Mouse (Mus musculus): ENCODE data around the gene Hps3. TPM values are rescaled to one million over a fixed set of nuclear protein-coding genes. Genes with fewer than 3 reads are reported as not detected.
"Not testable (repeated sequence)": the region's sequence is repeated elsewhere in the genome, so short reads cannot be mapped to it uniquely, and the experiment has no call there.

Gene Hps3
- not detected in 2 replicates for polyA plus RNA-seq (2012; ENCODE audit: insufficient read depth, insufficient read length, low replicate concordance, missing spikeins)

DNA sequence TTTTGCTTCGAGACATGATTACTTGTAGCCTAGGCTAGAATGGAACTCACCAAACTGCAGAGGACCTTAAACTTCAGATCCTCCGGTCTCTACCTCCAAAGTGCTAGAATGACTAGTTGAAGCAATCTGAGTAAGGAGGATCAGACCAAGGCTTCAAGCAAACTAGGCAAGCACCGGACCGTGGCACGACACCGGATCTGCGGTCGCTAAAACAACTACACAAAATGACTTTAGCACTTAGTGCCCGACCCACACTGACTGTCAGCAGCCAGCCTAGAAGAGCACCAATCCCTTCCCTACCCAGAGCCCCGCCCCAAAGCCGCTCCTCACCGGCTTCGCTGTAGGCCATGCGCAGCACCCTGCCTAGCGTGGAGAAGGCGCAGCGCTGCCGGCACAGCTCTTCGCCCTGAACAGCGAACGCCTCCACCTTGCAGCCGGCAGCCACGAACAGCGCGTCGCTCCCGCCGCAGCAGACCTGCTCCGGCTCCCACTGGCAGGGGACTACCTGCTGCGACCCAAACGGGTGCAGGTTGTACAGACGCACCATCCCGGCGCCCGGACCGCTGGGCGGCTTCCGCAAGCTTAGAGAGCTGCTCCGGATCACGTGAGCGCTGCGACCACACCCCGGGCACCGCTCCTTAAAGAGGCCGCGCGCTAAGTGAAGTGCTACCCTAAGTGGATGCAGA, at the start of gene Hps3:
TSS of gene Hps3 (minus strand) at position 597 of the 686 bp plus-strand sequence.
- TF ChIP-seq CTCF (IDR thresholded peaks at IDR 0.05; ENCODE audit: insufficient read depth, low read depth, low read length) (no peak), POLR2A (IDR thresholded peaks at IDR 0.05; ENCODE audit: insufficient read depth, low read depth, low read length) (peak; percentile 81)
- H3K4me3 ChIP-seq (ENCODE audit: insufficient read depth, low read depth, low read length) = peak within 1 kb of the TSS; percentile 68
- 0 out of 2 replicates have a peak within 1 kb of the TSS, but pooled peaks have one; percentile 3 for H3K27ac ChIP-seq (ENCODE audit: insufficient read depth, low read depth, low read length)
- no peaks in the 10 kb centered on the region for H3K4me1 ChIP-seq (ENCODE audit: control insufficient read depth, insufficient read depth, low read length)
- under 1% methylated on average over 46 of the region's 47 CpGs for WGBS

DNA sequence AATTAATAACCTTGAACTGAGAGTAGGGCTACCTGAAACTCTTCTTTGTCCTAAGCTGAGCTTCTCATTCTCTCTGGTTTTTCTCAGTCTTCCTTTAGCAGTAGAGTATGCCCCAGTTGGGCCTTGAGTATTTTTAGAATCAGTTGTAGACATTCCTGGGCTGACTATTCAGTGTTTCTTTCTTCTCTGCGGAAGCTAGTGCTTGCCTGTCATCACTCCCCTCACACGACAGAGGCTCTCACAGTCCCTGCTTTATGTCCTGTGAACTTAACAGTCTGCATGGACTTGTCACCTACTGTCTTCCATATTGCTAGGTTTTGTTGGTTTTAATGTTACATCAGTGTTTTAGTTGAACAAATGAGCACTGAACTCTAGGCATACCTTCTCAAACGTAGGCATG, 47.0 kb upstream of the Hps3 start:
- H3K27ac ChIP-seq (ENCODE audit: insufficient read depth, low read depth, low read length) = no peak overlapping the region
- no peak overlapping the region for H3K4me3 ChIP-seq (ENCODE audit: insufficient read depth, low read depth, low read length)
- H3K4me1 ChIP-seq (ENCODE audit: control insufficient read depth, insufficient read depth, low read length) = no peaks in the 10 kb centered on the region
- 76% methylated on average over 3 of the region's 3 CpGs for WGBS
- TF ChIP-seq CTCF (IDR thresholded peaks at IDR 0.05; ENCODE audit: insufficient read depth, low read depth, low read length) = no peak
- TF ChIP-seq POLR2A (IDR thresholded peaks at IDR 0.05; ENCODE audit: insufficient read depth, low read depth, low read length) = no peak

DNA sequence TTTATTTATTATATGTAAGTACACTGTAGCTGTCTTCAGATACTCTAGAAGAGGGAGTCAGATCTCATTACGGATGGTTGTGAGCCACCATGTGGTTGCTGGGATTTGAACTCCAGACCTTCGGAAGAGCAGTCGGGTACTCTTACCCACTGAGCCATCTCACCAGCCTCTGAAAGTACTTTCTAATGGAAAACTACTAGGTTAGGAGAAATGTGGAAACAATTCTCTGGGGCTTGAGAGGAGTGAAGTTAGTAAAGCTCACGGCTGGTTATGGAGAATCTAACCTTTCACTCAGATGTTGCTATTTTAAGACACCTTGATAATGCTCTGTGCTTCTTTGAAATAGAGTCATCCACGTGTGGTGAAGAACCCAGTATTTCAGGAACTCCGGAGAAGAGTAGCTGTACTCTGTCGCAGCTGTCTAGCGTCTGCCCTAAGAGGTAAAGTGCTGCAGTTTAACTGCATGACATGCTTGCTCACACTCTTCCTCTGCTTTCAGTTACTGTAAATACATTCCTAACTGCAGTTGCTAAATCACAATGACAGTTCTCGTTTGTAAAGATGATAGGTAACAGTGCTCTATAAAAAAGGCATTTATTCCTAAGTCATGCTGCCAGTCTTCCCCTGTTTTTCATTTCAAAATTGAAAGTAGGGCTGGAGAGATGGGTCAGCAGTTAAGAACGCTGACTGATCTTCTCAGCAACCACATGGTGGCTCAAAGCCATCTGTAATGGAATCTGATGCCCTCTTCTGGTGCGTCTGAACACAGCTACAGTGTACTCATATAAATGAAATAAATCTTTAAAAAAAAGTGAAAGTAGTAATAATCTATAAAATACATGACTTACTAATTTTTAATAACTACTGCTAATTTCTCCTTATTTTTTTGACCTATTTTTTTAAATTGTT, 41.3 kb upstream of the Hps3 start:
- 81% methylated on average over 11 of the region's 11 CpGs for WGBS
- H3K27ac ChIP-seq (ENCODE audit: insufficient read depth, low read depth, low read length) = no peak overlapping the region
- TF ChIP-seq POLR2A (IDR thresholded peaks at IDR 0.05; ENCODE audit: insufficient read depth, low read depth, low read length) (no peak), CTCF (IDR thresholded peaks at IDR 0.05; ENCODE audit: insufficient read depth, low read depth, low read length) (no peak)

DNA sequence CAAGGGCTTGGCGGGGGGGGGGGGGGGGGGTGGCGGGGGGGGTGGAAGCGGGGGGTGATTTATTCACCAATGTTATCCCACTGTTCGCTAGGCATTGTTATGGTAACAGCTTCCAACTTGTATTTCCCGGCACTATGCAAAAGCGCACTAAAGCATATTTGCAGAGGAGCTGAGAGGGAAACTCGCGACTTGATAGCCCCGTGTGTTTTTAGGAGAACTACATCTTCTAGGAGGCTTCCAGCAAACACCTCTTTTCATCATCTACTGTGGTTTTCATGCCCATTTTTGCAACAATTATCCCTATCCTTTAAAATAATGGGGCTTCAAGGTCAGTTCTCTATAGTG, 23.1 kb upstream of the Hps3 start:
- Histone ChIP-seq H3K27ac (ENCODE audit: insufficient read depth, low read depth, low read length) (peak overlapping the region; percentile 88; the same call in 1 of the 2 replicates), H3K4me3 (ENCODE audit: insufficient read depth, low read depth, low read length) (peak overlapping the region; percentile 97), H3K4me1 (ENCODE audit: control insufficient read depth, insufficient read depth, low read length) (no peaks in the 10 kb centered on the region)
- TF ChIP-seq POLR2A (IDR thresholded peaks at IDR 0.05; ENCODE audit: insufficient read depth, low read depth, low read length) = no peak
- no peak for TF ChIP-seq CTCF (IDR thresholded peaks at IDR 0.05; ENCODE audit: insufficient read depth, low read depth, low read length)
- 1% methylated on average over 7 of the region's 9 CpGs for WGBS

More for the DNA sequence above, 41.3 kb upstream of the Hps3 start:
- Histone ChIP-seq H3K4me1 (ENCODE audit: control insufficient read depth, insufficient read depth, low read length) (no peaks in the 10 kb centered on the region), H3K4me3 (ENCODE audit: insufficient read depth, low read depth, low read length) (no peak overlapping the region)

DNA sequence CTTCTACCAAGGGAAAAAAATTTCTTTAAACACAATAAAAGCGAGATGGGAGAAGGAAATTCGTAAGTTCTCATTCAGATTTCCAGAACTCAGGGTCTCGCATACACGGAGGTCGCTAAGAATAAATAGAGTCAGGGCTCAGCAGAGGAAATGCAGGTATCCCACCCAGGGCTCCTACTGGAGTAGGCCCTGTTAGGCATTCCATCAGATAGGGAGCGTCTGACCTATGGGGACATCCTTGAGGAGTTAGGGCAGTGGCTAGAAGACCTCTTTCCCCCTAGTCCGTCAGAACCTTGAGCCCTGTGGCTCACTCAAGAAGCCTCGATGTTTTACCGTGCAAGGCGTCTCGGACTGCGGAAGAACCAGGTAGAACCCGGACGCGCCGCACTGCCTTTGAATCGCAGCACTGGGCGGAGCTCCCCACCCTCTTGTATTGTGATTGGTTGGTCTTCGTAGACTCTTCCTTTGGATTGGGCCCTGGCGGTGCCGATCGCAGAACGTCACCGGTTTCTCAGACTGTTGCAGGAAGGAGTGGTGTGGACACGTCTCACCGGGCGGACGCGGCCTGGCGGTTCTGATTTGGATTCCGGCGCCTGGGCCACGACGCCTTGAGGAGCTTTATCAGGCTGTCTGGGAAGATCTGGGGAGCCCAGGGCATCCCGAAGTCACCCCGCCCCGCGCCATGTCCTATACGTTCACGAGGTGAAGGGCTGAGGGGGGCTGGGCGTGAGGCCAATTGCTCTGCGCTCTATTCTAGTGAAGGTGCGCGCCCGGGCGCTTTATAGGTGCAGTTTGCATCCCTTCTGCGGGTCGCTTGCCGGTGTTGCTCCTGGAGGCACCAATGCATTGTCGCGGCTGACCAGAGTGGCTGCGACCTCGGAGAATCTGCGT, 22.4 kb upstream of the Hps3 start, which contains the start of gene Hltf:
TSS of gene Hltf (plus strand) at position 506 of the 891 bp plus-strand sequence.
- peak within 1 kb of the TSS; percentile 97 for H3K4me3 ChIP-seq (ENCODE audit: insufficient read depth, low read depth, low read length)
- under 1% methylated on average over 52 of the region's 54 CpGs for WGBS
- H3K27ac ChIP-seq (ENCODE audit: insufficient read depth, low read depth, low read length) = peak within 1 kb of the TSS; percentile 88

DNA sequence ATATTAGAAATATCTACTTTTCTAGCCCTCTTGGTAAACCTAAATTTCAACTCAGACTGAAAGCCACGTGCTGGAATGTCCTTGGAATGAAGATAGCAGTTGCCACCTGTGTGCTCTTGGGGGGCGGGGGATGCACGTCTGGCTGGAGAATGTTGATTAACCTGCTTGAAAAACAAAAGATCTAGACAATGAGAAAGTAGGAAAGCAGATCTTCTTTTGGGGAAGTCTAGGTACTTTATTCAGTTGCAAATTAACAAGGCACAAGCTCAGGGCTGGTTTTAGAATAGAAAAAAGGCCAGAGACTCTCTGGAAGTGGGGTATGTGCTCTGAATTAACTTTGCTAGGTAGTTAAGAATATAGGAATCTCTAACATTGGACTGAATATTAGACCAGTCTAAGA, 9.6 kb upstream of the Hps3 start:
- H3K27ac ChIP-seq (ENCODE audit: insufficient read depth, low read depth, low read length); H3K4me3 ChIP-seq (ENCODE audit: insufficient read depth, low read depth, low read length); H3K4me1 ChIP-seq (ENCODE audit: control insufficient read depth, insufficient read depth, low read length): not testable (repeated sequence)
- WGBS = 64% methylated on average over 3 of the region's 3 CpGs

More for the DNA sequence above, 22.4 kb upstream of the Hps3 start, which contains the start of gene Hltf:
- TF ChIP-seq CTCF (IDR thresholded peaks at IDR 0.05; ENCODE audit: insufficient read depth, low read depth, low read length) (no peak), POLR2A (IDR thresholded peaks at IDR 0.05; ENCODE audit: insufficient read depth, low read depth, low read length) (no peak)
- no peaks in the 10 kb centered on the region for H3K4me1 ChIP-seq (ENCODE audit: control insufficient read depth, insufficient read depth, low read length)

DNA sequence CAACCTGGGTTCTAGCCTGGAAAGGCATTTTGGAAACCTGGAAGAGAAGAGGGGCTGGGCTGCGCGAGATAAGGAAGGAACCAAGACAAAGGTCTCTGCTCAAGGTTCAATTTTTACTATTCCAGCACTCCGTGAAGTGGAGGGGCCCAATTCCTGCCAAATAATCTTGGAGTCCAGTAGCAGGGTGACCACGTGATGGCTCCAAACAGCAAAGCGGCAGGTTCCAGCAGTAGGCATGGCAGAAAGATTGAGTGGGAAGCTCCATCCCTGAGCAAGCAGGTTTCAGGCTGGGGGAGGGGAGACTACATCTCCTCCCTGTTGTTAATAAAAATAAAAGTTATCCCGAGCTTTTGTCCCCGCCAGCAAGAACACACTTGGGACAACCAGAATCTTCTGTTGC, 6.3 kb upstream of the Hps3 start:
- H3K4me1 ChIP-seq (ENCODE audit: control insufficient read depth, insufficient read depth, low read length); H3K27ac ChIP-seq (ENCODE audit: insufficient read depth, low read depth, low read length); H3K4me3 ChIP-seq (ENCODE audit: insufficient read depth, low read depth, low read length): not testable (repeated sequence)
- WGBS = 94% methylated on average over 7 of the region's 7 CpGs

DNA sequence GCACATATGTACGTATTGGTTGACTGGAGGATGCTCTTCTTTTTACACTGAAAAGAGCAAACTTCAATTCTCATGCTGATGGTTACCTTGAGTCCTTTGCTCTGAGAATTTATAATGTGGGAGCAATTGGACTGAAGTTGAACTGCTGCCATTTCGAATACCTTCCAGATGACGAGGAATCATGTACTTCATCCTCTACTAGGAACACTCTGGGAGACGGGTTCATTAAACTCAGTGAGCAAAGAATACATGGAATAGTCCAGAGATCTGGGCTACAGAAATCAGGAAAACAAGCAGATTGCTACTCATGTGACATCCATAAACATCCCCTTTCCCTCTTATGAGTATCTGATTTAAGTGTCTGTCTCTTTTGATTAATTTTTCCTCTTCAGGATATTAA, 954 bp upstream of the Hps3 start:
- H3K4me3 ChIP-seq (ENCODE audit: insufficient read depth, low read depth, low read length) = no peak overlapping the region
- no peak overlapping the region for H3K27ac ChIP-seq (ENCODE audit: insufficient read depth, low read depth, low read length)
- H3K4me1 ChIP-seq (ENCODE audit: control insufficient read depth, insufficient read depth, low read length) = no peaks in the 10 kb centered on the region
- TF ChIP-seq CTCF (IDR thresholded peaks at IDR 0.05; ENCODE audit: insufficient read depth, low read depth, low read length) (no peak), POLR2A (IDR thresholded peaks at IDR 0.05; ENCODE audit: insufficient read depth, low read depth, low read length) (no peak)
- 69% methylated on average over 4 of the region's 4 CpGs for WGBS
